Mouse (Mus musculus) MEL (cell line): Measurements from ENCODE around the gene Bckdhb.

Experiments
- CHD1 ChIP-seq: IDR thresholded peaks from 2 replicates; pipeline ENCODE4 v1.6.1; 2012; ENCODE audit warnings: low read depth, mild to moderate bottlenecking, inconsistent platforms, low read length, improper control_type of control experiment
- EP300 ChIP-seq, 2 experiments: IDR thresholded peaks; 2 replicates each; pipeline ENCODE4 v1.6.1; 2011; ENCODE audit warnings: improper control_type of control experiment in 2 of 2, low read length in 2 of 2, low read depth in 1 of 2, mild to moderate bottlenecking in 1 of 2
- GATA1 ChIP-seq: IDR thresholded peaks from 2 replicates; pipeline ENCODE4 v1.6.1; 2011; ENCODE audit warnings: low read depth, low read length, improper control_type of control experiment

DNA sequence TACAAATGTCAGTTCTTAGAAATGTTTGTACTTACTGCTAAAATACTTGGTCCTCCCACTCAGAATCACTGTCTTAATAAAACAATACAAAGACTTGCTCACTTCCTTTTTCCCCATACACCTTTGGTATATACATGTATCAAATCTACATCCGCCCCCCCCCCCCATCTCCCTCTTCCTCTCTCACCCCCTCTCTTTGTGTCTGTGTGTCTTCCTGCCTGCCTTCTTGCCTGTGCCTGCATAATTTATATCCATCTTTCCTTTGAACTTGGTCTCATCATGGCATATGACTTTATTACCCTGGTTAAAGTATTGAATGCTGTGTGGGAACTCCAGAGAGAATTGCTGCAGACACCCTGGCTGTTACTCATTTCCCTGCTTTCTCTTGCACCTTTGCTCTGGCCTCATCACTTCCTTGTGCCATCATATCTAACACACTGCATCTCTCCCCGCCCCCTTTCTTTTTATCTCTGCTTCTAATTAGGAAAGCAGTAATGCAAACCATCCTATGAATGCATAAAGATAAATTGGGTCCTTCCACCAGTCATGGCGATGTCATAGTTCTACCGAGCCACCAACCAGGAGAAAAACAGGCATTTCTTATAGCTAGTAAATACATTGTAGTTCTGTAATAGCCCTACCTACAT, 116.8 kb downstream of the Bckdhb start:
- no peak for TF ChIP-seq CHD1
- no peak for TF ChIP-seq EP300 (IDR thresholded peaks at IDR 0.05; ENCODE audit: low read depth in 1 of 2, low read length in 2 of 2)
- TF ChIP-seq GATA1, result no peak
